Mouse (Mus musculus) liver, embryonic 14.5 days (tissue): ENCODE results near the gene Larp6.

Experiments
- CTCF ChIP-seq: IDR thresholded peaks from 2 replicates; pipeline ENCODE4 v1.5.1; 2016; ENCODE audit warnings: antibody characterized with exemption, low read depth, control low read depth
- EP300 ChIP-seq: IDR thresholded peaks from 2 replicates; pipeline ENCODE4 v1.6.1; 2016; ENCODE audit warnings: antibody characterized with exemption, low read depth

DNA sequence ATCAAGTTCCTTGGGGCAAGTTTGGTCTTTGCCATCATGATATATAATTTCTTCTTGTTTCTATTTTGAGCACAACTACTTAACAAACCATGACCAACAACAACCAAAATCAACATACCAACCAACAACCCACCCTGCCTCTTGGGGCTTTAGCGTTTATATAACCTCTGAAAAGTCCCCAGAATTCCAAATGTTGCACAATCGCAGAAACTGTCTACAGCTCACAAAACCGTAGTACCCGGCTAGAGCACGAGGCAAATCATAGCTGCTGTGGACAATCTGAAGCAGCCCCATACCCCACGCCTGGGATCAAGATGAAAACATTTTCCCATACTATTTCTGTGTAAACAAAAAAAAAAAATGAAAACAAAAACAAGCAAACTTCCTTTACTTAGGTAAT lies 3.1 kb upstream of the Larp6 start:
- no peak for TF ChIP-seq CTCF
- TF ChIP-seq EP300: no peak
